In genomic region chr2:181720061-181720460, GRCm38 (mm10) we compare ENCODE assay signal across 33 mouse cellular contexts. TPM values are rescaled to one million over a fixed set of nuclear protein-coding genes. Genes with fewer than 3 reads are reported as not detected.
A peak's percentile ranks its signal among the peaks of the same experiment; 100 is the strongest.
DNase-seq lines count a peak whose midpoint lies in the region; ATAC-seq and TF ChIP-seq lines count a peak whose summit lies in the region.
"Had no signal": no experiment of that assay in that cellular context is flagged by ENCODE, and none has a peak within 500 bp of the region (broad histone marks: within the 10 kb centered on the region; RNA-seq: fewer than 3 reads in every experiment).

No protein-coding gene starts in this region.

- H3K9me3 ChIP-seq in midbrain, postnatal 0 days (ENCODE audit: low read length), result no peaks in the 10 kb centered on the region
- H3K9me3 ChIP-seq in midbrain, embryonic 10.5 days (replicated peaks), result no peaks in the 10 kb centered on the region
- H3K9me3 ChIP-seq: G1E; heart, embryonic 10.5 days; liver, embryonic 13.5 days; midbrain, embryonic 12.5 days; neural tube, embryonic 12.5 days had no signal

- H3K4me2 ChIP-seq in midbrain, postnatal 0 days (ENCODE audit: low read depth, low read length, poor library complexity, severe bottlenecking), result no peak overlapping the region
- H3K4me2 ChIP-seq: liver, embryonic 13.5 days; midbrain, embryonic 12.5 days; neural tube, embryonic 12.5 days had no signal

- intact Hi-C loops in heart, postnatal 14 days (cut with DNase I), result no loop called here

- no peak for ATAC-seq in midbrain, postnatal 0 days (ENCODE audit: low FRiP score)
- ATAC-seq: forebrain, embryonic 14.5 days; Patski had no signal

- H3K27me3 ChIP-seq in midbrain, postnatal 0 days (ENCODE audit: insufficient read depth, low read length), result no peaks in the 10 kb centered on the region
- H3K27me3 ChIP-seq in midbrain, embryonic 10.5 days (ENCODE audit: low read depth, poor library complexity, severe bottlenecking), result no peaks in the 10 kb centered on the region
- H3K27me3 ChIP-seq: liver, embryonic 13.5 days; midbrain, embryonic 12.5 days; neural tube, embryonic 12.5 days had no signal

- peaks cover 10% of the 10 kb centered on the region for H3K4me1 ChIP-seq in midbrain, postnatal 0 days (ENCODE audit: insufficient read depth, low read length)
- peaks cover 7% of the 10 kb centered on the region for H3K4me1 ChIP-seq in midbrain, embryonic 10.5 days
- H3K4me1 ChIP-seq: neural tube, embryonic 12.5 days had no signal

- H3K36me3 ChIP-seq in midbrain, postnatal 0 days (ENCODE audit: insufficient read depth, low read length), result peaks cover 27% of the 10 kb centered on the region
- H3K36me3 ChIP-seq in midbrain, embryonic 10.5 days, result peaks cover 13% of the 10 kb centered on the region; the same call in 1 of the 2 replicates
- H3K36me3 ChIP-seq: G1E; liver, embryonic 13.5 days had no signal

- no peak overlapping the region for H3K9ac ChIP-seq in midbrain, postnatal 0 days (replicated peaks; ENCODE audit: low read length, poor library complexity, severe bottlenecking)
- H3K9ac ChIP-seq: liver, embryonic 13.5 days; midbrain, embryonic 12.5 days; neural tube, embryonic 12.5 days had no signal

- WGBS in midbrain, postnatal 0 days, result 29% methylated on average over 3 of the region's 3 CpGs
- 41% methylated on average over 3 of the region's 3 CpGs for WGBS in midbrain, embryonic 10.5 days

- no peak overlapping the region for H3K4me3 ChIP-seq in midbrain, postnatal 0 days (ENCODE audit: low read depth, low read length)
- no peak overlapping the region for H3K4me3 ChIP-seq in midbrain, embryonic 10.5 days
- H3K4me3 ChIP-seq: heart, embryonic 10.5 days; liver, embryonic 13.5 days; midbrain, embryonic 12.5 days; neural tube, embryonic 12.5 days had no signal

- DNase-seq in heart, adult 11 months, result peak; percentile 48
- DNase-seq in heart, postnatal 14 days, result no peak
- DNase-seq in midbrain, postnatal 0 days (ENCODE audit: low spot score), result no peak
- DNase-seq in midbrain, embryonic 10.5 days (ENCODE audit: low spot score), result no peak
- peak; percentile 41 for DNase-seq in cerebellum, adult 8-10 months
- peak; percentile 40 to 47 for DNase-seq in cerebellum, postnatal 36 days
- no peak for DNase-seq in kidney, postnatal 36 days
- no peak for DNase-seq in right cerebral cortex, postnatal 10 days (ENCODE audit: low spot score in 2 of 2)
- DNase-seq: adrenal gland, adult 8-10 months; kidney, adult 18-20 months; kidney, postnatal 10 days; layer of hippocampus, postnatal 36 days; liver, embryonic 13.5 days; lung, adult 2 months; lung, postnatal 14 days; retina, postnatal 1 day; thymus, postnatal 36 days had no signal

- TF ChIP-seq CTCF in midbrain, postnatal 0 days (IDR thresholded peaks at IDR 0.05), result peak; percentile 42

- no peak overlapping the region for H3K27ac ChIP-seq in midbrain, postnatal 0 days (ENCODE audit: low read depth, low read length)
- H3K27ac ChIP-seq in midbrain, embryonic 10.5 days (replicated peaks), result no peak overlapping the region
- H3K27ac ChIP-seq: heart, embryonic 10.5 days; liver, embryonic 13.5 days; midbrain, embryonic 12.5 days; neural tube, embryonic 12.5 days had no signal

RNA-seq across cellular contexts. Expression of gene Oprl1, which starts 5.2 kb away (rescaled TPM):
- total RNA-seq in heart, postnatal 14 days (2021), result not detected
- total RNA-seq in midbrain, postnatal 0 days (2014; rRNA removed), result 195 and 210 TPM in 2 replicates
- polyA plus RNA-seq in midbrain, postnatal 0 days (2015; fragmentation: Nextera tagmentation; extraction: Ambion mirVana), result 88.1 and 93.6 TPM in 2 replicates
- polyA plus RNA-seq in midbrain, embryonic 10.5 days (2016; fragmentation: Nextera tagmentation; extraction: Ambion mirVana), result 6.4 and 14.5 TPM in 2 replicates
- total RNA-seq: G1E; gastrocnemius, adult 8-10 months; hematopoietic stem cell, adult 5-6 weeks; megakaryocyte progenitor cell, adult 5-6 weeks had no signal
- polyA plus RNA-seq: G1E, Patski had no signal

RNA-seq across cellular contexts. Expression of gene Lkaaear1, which starts 21.8 kb away (rescaled TPM):
- total RNA-seq in heart, postnatal 14 days (2021), result not detected
- not detected in 2 replicates for total RNA-seq in midbrain, postnatal 0 days (2014; rRNA removed)
- not detected in 2 replicates for polyA plus RNA-seq in midbrain, postnatal 0 days (2015; fragmentation: Nextera tagmentation; extraction: Ambion mirVana)
- not detected in 2 replicates for polyA plus RNA-seq in midbrain, embryonic 10.5 days (2016; fragmentation: Nextera tagmentation; extraction: Ambion mirVana)
- total RNA-seq: adrenal gland, adult 8-10 months; G1E; gastrocnemius, adult 8-10 months; hematopoietic stem cell, adult 5-6 weeks; layer of hippocampus, adult 18-20 months; layer of hippocampus, postnatal 36 days; left cerebral cortex, postnatal 25 days; megakaryocyte progenitor cell, adult 5-6 weeks had no signal
- polyA plus RNA-seq: embryonic facial prominence, embryonic 14.5 days; forebrain, embryonic 14.5 days; G1E; heart, embryonic 10.5 days; heart, embryonic 16.5 days; limb, embryonic 14.5 days; liver, embryonic 13.5 days; lung, adult 2 months; midbrain, embryonic 12.5 days; neural tube, embryonic 12.5 days; Patski; spleen, adult 2 months had no signal

RNA-seq across cellular contexts. Expression of gene Rgs19, which starts 26.3 kb away (rescaled TPM):
- 1 to 10 TPM; 7.2 to 8.1 TPM for total RNA-seq in heart, postnatal 14 days (2021)
- 51.2 and 65.2 TPM in 2 replicates for total RNA-seq in midbrain, postnatal 0 days (2014; rRNA removed)
- polyA plus RNA-seq in midbrain, postnatal 0 days (2015; fragmentation: Nextera tagmentation; extraction: Ambion mirVana), result 63.6 and 69.4 TPM in 2 replicates
- 74.5 and 81.1 TPM in 2 replicates for polyA plus RNA-seq in midbrain, embryonic 10.5 days (2016; fragmentation: Nextera tagmentation; extraction: Ambion mirVana)

RNA-seq across cellular contexts. Expression of gene Tcea2, which starts 40.0 kb away (rescaled TPM):
- total RNA-seq in heart, postnatal 14 days (2021), result 1 to 10 TPM; 6.4 to 8.7 TPM
- 50.8 and 54.4 TPM in 2 replicates for total RNA-seq in midbrain, postnatal 0 days (2014; rRNA removed)
- polyA plus RNA-seq in midbrain, postnatal 0 days (2015; fragmentation: Nextera tagmentation; extraction: Ambion mirVana), result 61.9 and 68.2 TPM in 2 replicates
- 14.5 and 18.0 TPM in 2 replicates for polyA plus RNA-seq in midbrain, embryonic 10.5 days (2016; fragmentation: Nextera tagmentation; extraction: Ambion mirVana)

RNA-seq across cellular contexts. Expression of gene Myt1, which starts 43.1 kb away (rescaled TPM):
- not detected for total RNA-seq in heart, postnatal 14 days (2021)
- 47.7 and 57.4 TPM in 2 replicates for total RNA-seq in midbrain, postnatal 0 days (2014; rRNA removed)
- 5.5 and 7.6 TPM in 2 replicates for polyA plus RNA-seq in midbrain, postnatal 0 days (2015; fragmentation: Nextera tagmentation; extraction: Ambion mirVana)
- 14.3 and 33.2 TPM in 2 replicates for polyA plus RNA-seq in midbrain, embryonic 10.5 days (2016; fragmentation: Nextera tagmentation; extraction: Ambion mirVana)
- total RNA-seq: gastrocnemius, adult 8-10 months; hematopoietic stem cell, adult 5-6 weeks; megakaryocyte progenitor cell, adult 5-6 weeks had no signal
- polyA plus RNA-seq: G1E; gonadal fat pad, adult 2 months; liver, embryonic 13.5 days; lung, adult 2 months; Patski; spleen, adult 2 months had no signal

Comparison
In these comparisons a context has a peak if more than half of its experiments do, and no peak if none do; other contexts are left out.
1. DNase-seq: peak in heart, adult 11 months (single experiment), cerebellum, adult 8-10 months (single experiment) and cerebellum, postnatal 36 days (2 of 2); none in heart, postnatal 14 days (0 of 2), midbrain, postnatal 0 days (single experiment), midbrain, embryonic 10.5 days (single experiment), kidney, postnatal 36 days (0 of 2) and right cerebral cortex, postnatal 10 days (0 of 2).
2. RNA of gene Oprl1, which starts 5.2 kb away (total RNA-seq): 195 to 210 TPM in midbrain, postnatal 0 days; not detected in heart, postnatal 14 days; every median in the first group is over 100 times any median in the second.